Mouse (Mus musculus): ENCODE results near the gene Zfp346. TPM values are rescaled to one million over a fixed set of nuclear protein-coding genes. Genes with fewer than 3 reads are reported as not detected.
A peak's percentile ranks its signal among the peaks of the same experiment; 100 is the strongest.

Zfp346 gene
- polyA plus RNA-seq, 1 experiment from 2014 or later = 24.5 TPM

DNA sequence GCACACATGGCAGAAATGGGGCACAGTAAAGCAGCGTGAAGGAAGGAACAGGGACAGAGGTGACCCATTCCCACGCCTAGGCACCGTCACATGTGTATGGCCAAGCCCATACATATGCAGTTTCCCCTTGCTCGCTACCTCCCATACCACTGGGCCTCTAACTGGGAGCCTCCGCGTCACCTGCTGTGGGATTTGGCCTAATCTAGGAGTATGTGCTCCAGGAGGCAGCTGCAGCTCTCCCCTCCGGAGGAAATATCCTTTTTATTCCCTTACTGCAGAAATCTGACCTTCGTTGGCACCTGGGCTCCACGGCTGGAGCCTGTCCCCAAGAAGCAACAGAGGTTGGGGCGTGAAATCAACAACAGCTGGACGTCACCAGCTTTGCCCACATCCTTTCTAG, 69.2 kb downstream of the Zfp346 start:
- H3K27ac ChIP-seq (replicated peaks; ENCODE audit: low read depth, low read length) = no peak overlapping the region
- ATAC-seq (ENCODE audit: insufficient number of reproducible peaks, low FRiP score, low TSS enrichment, low read depth) = no peak

GRCm38 (mm10) chr13:55176265-55176664, 71.2 kb downstream of the Zfp346 start:
- H3K9me3 ChIP-seq (ENCODE audit: control insufficient read depth, low read length) = no peaks in the 10 kb centered on the region
- no peak overlapping the region for H3K4me2 ChIP-seq (ENCODE audit: low read depth, severe bottlenecking)
- no peak overlapping the region for H3K4me3 ChIP-seq (ENCODE audit: low read depth, low read length)
- DNase-seq (ENCODE audit: low spot score) (no peak), ATAC-seq (ENCODE audit: insufficient number of reproducible peaks, low FRiP score, low TSS enrichment, low read depth) (no peak)
- no peaks in the 10 kb centered on the region for H3K36me3 ChIP-seq (ENCODE audit: control insufficient read depth, insufficient read depth, low read length)
- H3K27me3 ChIP-seq (ENCODE audit: control insufficient read depth, insufficient read depth, low read length) = peaks cover 4% of the 10 kb centered on the region; the same call in 1 of the 2 replicates
- H3K4me1 ChIP-seq (ENCODE audit: control insufficient read depth, insufficient read depth, low read length) = peaks cover 11% of the 10 kb centered on the region
- H3K9ac ChIP-seq (ENCODE audit: low read length) = no peak overlapping the region
- WGBS = 89% methylated on average over 6 of the region's 6 CpGs
- no peak overlapping the region for H3K27ac ChIP-seq (replicated peaks; ENCODE audit: low read depth, low read length)

More for the DNA sequence above, 69.2 kb downstream of the Zfp346 start:
- Histone ChIP-seq H3K36me3 (ENCODE audit: control insufficient read depth, insufficient read depth, low read length) (no peaks in the 10 kb centered on the region), H3K4me1 (ENCODE audit: control insufficient read depth, insufficient read depth, low read length) (peaks cover 11% of the 10 kb centered on the region), H3K4me2 (ENCODE audit: low read depth, severe bottlenecking) (no peak overlapping the region), H3K27me3 (ENCODE audit: control insufficient read depth, insufficient read depth, low read length) (peaks cover 4% of the 10 kb centered on the region; the same call in 1 of the 2 replicates), H3K4me3 (ENCODE audit: low read depth, low read length) (no peak overlapping the region), H3K9ac (ENCODE audit: low read length) (no peak overlapping the region), H3K9me3 (ENCODE audit: control insufficient read depth, low read length) (no peaks in the 10 kb centered on the region)
- WGBS = 70% methylated on average over 11 of the region's 11 CpGs
- DNase-seq (ENCODE audit: low spot score) = no peak

GRCm38 (mm10) chr13:55177903-55178496, 72.9 kb downstream of the Zfp346 start:
- Histone ChIP-seq H3K4me3 (ENCODE audit: low read depth, low read length) (no peak overlapping the region), H3K4me1 (ENCODE audit: control insufficient read depth, insufficient read depth, low read length) (no peaks in the 10 kb centered on the region), H3K27me3 (ENCODE audit: control insufficient read depth, insufficient read depth, low read length) (no peaks in the 10 kb centered on the region), H3K9ac (ENCODE audit: low read length) (no peak overlapping the region), H3K36me3 (ENCODE audit: control insufficient read depth, insufficient read depth, low read length) (no peaks in the 10 kb centered on the region), H3K9me3 (ENCODE audit: control insufficient read depth, low read length) (no peaks in the 10 kb centered on the region), H3K27ac (replicated peaks; ENCODE audit: low read depth, low read length) (no peak overlapping the region), H3K4me2 (ENCODE audit: low read depth, severe bottlenecking) (no peak overlapping the region)
- DNase-seq (ENCODE audit: low spot score) = no peak
- no peak for ATAC-seq (ENCODE audit: insufficient number of reproducible peaks, low FRiP score, low TSS enrichment, low read depth)
- WGBS = 63% methylated on average over 4 of the region's 4 CpGs

- Histone ChIP-seq H3K27me3 (ENCODE audit: control insufficient read depth, insufficient read depth, low read length) (no peaks in the 10 kb centered on the region), H3K9ac (ENCODE audit: low read length) (no peak overlapping the region), H3K27ac (replicated peaks; ENCODE audit: low read depth, low read length) (no peak overlapping the region), H3K4me3 (ENCODE audit: low read depth, low read length) (no peak overlapping the region), H3K36me3 (ENCODE audit: control insufficient read depth, insufficient read depth, low read length) (no peaks in the 10 kb centered on the region), H3K4me2 (ENCODE audit: low read depth, severe bottlenecking) (no peak overlapping the region), H3K9me3 (ENCODE audit: control insufficient read depth, low read length) (no peaks in the 10 kb centered on the region), H3K4me1 (ENCODE audit: control insufficient read depth, insufficient read depth, low read length) (no peaks in the 10 kb centered on the region)
- 31% methylated on average over 2 of the region's 2 CpGs for WGBS
- no peak for ATAC-seq (ENCODE audit: insufficient number of reproducible peaks, low FRiP score, low TSS enrichment, low read depth)
- peak; percentile 84 for DNase-seq (ENCODE audit: low spot score)
These were observed 73.4 kb downstream of the Zfp346 start for GRCm38 (mm10) chr13:55178556-55178955.

GRCm38 (mm10) chr13:55179591-55179990, 74.5 kb downstream of the Zfp346 start:
- no peaks in the 10 kb centered on the region for H3K36me3 ChIP-seq (ENCODE audit: control insufficient read depth, insufficient read depth, low read length)
- DNase-seq (ENCODE audit: low spot score) (no peak), ATAC-seq (ENCODE audit: insufficient number of reproducible peaks, low FRiP score, low TSS enrichment, low read depth) (no peak)
- WGBS = 88% methylated on average over 3 of the region's 3 CpGs
- H3K9ac ChIP-seq (ENCODE audit: low read length) = no peak overlapping the region
- H3K9me3 ChIP-seq (ENCODE audit: control insufficient read depth, low read length) = no peaks in the 10 kb centered on the region
- H3K4me3 ChIP-seq (ENCODE audit: low read depth, low read length) = no peak overlapping the region
- H3K4me1 ChIP-seq (ENCODE audit: control insufficient read depth, insufficient read depth, low read length) = no peaks in the 10 kb centered on the region
- H3K27ac ChIP-seq (replicated peaks; ENCODE audit: low read depth, low read length) = no peak overlapping the region
- no peak overlapping the region for H3K4me2 ChIP-seq (ENCODE audit: low read depth, severe bottlenecking)
- H3K27me3 ChIP-seq (ENCODE audit: control insufficient read depth, insufficient read depth, low read length) = no peaks in the 10 kb centered on the region

DNA sequence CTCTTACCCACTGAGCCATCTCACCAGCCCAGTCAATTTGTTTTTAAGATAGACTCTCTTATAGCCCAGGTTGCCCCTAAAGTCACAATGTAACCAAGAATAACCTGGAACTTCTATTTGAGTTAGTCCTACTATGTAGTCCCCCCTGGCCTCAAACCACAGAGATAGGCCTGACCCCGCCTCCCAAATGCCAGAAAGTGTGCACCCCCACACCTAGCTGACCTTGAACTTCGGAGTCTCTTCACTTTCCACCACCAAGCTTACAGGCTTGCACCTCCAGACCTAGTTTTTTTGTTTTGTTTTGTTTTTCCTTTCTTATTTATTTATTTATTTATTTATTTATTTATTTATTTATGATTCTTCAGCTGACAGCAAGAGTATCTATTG, 76.7 kb downstream of the Zfp346 start:
- DNase-seq (ENCODE audit: low spot score) = no peak
- no peak for ATAC-seq (ENCODE audit: insufficient number of reproducible peaks, low FRiP score, low TSS enrichment, low read depth)
- no peaks in the 10 kb centered on the region for H3K27me3 ChIP-seq (ENCODE audit: control insufficient read depth, insufficient read depth, low read length)
- no peaks in the 10 kb centered on the region for H3K4me1 ChIP-seq (ENCODE audit: control insufficient read depth, insufficient read depth, low read length)
- no peaks in the 10 kb centered on the region for H3K36me3 ChIP-seq (ENCODE audit: control insufficient read depth, insufficient read depth, low read length)
- H3K4me3 ChIP-seq (ENCODE audit: low read depth, low read length) = no peak overlapping the region; the same call in 1 of the 2 replicates
- 74% methylated on average over 2 of the region's 2 CpGs for WGBS
- H3K9ac ChIP-seq (ENCODE audit: low read length) = no peak overlapping the region
- H3K27ac ChIP-seq (replicated peaks; ENCODE audit: low read depth, low read length) = no peak overlapping the region; the same call in 1 of the 2 replicates
- no peaks in the 10 kb centered on the region for H3K9me3 ChIP-seq (ENCODE audit: control insufficient read depth, low read length)
- H3K4me2 ChIP-seq (ENCODE audit: low read depth, severe bottlenecking) = peak overlapping the region; percentile 60

DNA sequence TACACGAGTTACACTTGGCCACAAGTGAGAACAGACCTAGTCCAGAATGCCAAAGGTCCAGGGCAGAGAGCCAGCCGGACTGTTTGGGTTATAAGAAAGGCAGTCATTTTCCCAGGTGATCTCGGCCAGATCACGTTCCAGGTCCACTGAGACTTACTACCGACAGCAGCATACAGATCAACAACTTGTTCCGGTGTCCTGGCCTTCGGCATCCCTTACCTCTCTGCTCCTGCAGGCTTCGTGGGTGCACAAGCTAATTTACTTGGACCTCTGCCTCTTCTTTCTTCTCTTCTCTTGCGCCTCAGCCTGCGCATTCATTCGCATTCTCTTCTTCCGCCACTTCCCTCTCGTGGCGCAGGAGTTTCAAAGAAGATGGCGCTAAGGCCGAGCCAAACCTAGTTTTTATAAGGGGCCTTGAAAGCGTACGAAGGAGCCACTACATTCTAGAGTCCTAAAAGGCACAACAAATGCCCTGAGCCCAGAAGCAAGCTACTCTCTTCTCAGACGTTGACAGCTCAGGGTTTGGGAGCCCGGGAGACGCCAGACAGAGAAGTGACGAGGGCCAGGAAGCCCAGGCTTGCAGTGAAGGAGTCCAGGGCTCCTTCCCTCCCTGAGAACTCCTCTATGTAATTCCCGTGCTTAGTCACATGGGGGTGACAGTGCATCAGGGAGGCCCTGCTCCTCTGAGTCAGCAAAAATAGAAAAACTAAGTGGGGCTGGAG, 77.2 kb downstream of the Zfp346 start:
- Histone ChIP-seq H3K27me3 (ENCODE audit: control insufficient read depth, insufficient read depth, low read length) (no peaks in the 10 kb centered on the region), H3K9me3 (ENCODE audit: control insufficient read depth, low read length) (no peaks in the 10 kb centered on the region), H3K4me1 (ENCODE audit: control insufficient read depth, insufficient read depth, low read length) (no peaks in the 10 kb centered on the region), H3K4me2 (ENCODE audit: low read depth, severe bottlenecking) (peak overlapping the region; percentile 60), H3K36me3 (ENCODE audit: control insufficient read depth, insufficient read depth, low read length) (no peaks in the 10 kb centered on the region), H3K27ac (replicated peaks; ENCODE audit: low read depth, low read length) (peak overlapping the region; percentile 47; the same call in 1 of the 2 replicates), H3K9ac (ENCODE audit: low read length) (peak overlapping the region; percentile 46), H3K4me3 (ENCODE audit: low read depth, low read length) (peak overlapping the region; percentile 18)
- 4% methylated on average over 23 of the region's 23 CpGs for WGBS
- ATAC-seq (ENCODE audit: insufficient number of reproducible peaks, low FRiP score, low TSS enrichment, low read depth) (peak; percentile 77; the same call in 1 of the 2 replicates), DNase-seq (ENCODE audit: low spot score) (peak; percentile 76)

DNA sequence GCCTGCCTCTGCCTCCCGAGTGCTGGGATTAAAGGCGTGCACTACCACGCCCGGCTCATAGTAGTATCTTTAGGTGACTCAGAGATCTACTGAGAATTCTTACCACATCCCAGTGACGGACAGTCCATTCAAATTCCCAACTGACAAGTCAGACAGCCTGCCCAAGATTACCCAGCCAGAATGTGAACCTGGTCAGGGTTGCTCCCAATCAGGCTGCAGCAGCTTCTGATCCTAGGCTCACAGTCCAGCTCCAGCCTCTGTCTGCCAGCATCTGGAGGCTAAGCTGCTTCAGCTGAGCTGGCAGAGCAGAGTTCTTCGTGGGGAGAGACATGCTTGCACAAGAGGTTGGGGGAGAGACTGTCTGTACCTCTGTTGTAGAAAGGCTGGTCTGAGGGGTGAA, 78.3 kb downstream of the Zfp346 start:
- H3K4me2 ChIP-seq (ENCODE audit: low read depth, severe bottlenecking) = no peak overlapping the region
- H3K9me3 ChIP-seq (ENCODE audit: control insufficient read depth, low read length) = no peaks in the 10 kb centered on the region
- no peaks in the 10 kb centered on the region for H3K36me3 ChIP-seq (ENCODE audit: control insufficient read depth, insufficient read depth, low read length)
- H3K4me1 ChIP-seq (ENCODE audit: control insufficient read depth, insufficient read depth, low read length) = no peaks in the 10 kb centered on the region
- no peak overlapping the region for H3K9ac ChIP-seq (ENCODE audit: low read length)
- H3K4me3 ChIP-seq (ENCODE audit: low read depth, low read length) = no peak overlapping the region
- no peak for DNase-seq (ENCODE audit: low spot score)
- no peak overlapping the region for H3K27ac ChIP-seq (replicated peaks; ENCODE audit: low read depth, low read length)
- WGBS = 85% methylated on average over 6 of the region's 6 CpGs
- H3K27me3 ChIP-seq (ENCODE audit: control insufficient read depth, insufficient read depth, low read length) = no peaks in the 10 kb centered on the region
- ATAC-seq (ENCODE audit: insufficient number of reproducible peaks, low FRiP score, low TSS enrichment, low read depth) = no peak

Data from limb, embryonic 11.5 days (tissue).